Mouse (Mus musculus) ES-Bruce4 (cell line): ENCODE results near the gene Fam118b.
A peak's percentile ranks its signal among the peaks of the same experiment; 100 is the strongest.

Experiments
- CTCF ChIP-seq: IDR thresholded peaks from one replicate; pipeline ENCODE4 v1.8.1; 2011; ENCODE audit warnings: low read depth, low read length
- EP300 ChIP-seq: IDR thresholded peaks from 2 replicates; pipeline ENCODE4 v1.6.1; 2011; ENCODE audit warnings: low read depth, low read length; ENCODE audit not compliant: insufficient read depth

DNA sequence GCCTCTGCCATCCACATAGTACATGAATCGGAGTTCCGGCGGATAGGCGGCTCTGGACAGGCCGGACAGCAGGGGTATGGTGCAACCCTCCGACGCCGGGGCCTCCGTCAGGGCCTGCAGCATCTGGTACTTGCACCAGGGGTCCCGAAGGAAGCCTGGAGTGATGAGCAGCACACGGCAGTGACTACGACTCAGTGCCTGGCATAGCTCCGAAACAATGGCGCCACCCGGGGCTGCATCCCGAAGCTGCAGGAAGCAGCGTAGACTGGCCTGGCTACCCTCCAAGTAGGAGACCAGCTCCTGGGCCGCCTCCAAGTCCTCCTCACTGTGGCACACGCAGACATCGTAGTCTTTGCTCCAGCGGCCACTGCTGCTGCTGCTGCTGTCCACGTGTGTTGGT is 78.9 kb downstream of the Fam118b start:
- TF ChIP-seq CTCF (peak; percentile 6), EP300 (no peak)
